Mouse (Mus musculus) small intestine, adult 2 months (tissue): ENCODE measurements around the gene Vgll4.

Source experiments
- CTCF ChIP-seq: fragments of 200-500 bp; IDR thresholded peaks from 2 replicates; pipeline ENCODE4 v1.5.1; 2012; ENCODE audit warnings: low read depth, mild to moderate bottlenecking, control low read depth, inconsistent platforms, low read length, moderate library complexity, mixed read lengths; ENCODE audit not compliant: insufficient replicate concordance, insufficient read length; ENCODE audit errors: extremely low read depth
- POLR2A ChIP-seq: fragments of 200-500 bp; IDR thresholded peaks from 2 replicates; pipeline ENCODE4 v1.6.1; 2012; ENCODE audit warnings: low read depth, mild to moderate bottlenecking, control low read depth, inconsistent platforms, low read length, moderate library complexity

DNA sequence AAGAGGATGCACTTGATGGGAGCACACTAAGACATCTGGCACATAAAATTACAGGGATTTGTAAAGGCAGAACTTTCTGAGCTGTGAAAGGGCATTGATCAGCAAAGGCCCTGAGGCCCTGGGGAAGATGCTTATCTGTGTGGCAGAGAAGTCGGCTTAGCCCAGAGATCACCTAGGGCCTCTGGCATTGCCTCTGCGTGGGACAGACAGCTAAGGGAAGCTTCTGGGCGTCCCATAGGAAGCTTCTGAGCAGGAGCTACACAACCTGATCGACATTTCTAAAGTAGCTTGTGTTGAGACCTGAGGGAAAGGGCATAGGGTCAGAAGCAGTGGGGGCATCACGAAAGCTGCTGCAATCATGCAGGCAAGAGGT is 32.9 kb downstream of the Vgll4 start:
- TF ChIP-seq CTCF = no peak
- TF ChIP-seq POLR2A = no peak
